Mouse (Mus musculus) regulatory T cell (primary cell): ENCODE data around the gene Mrps36.
"Not testable (repeated sequence)": the region's sequence is repeated elsewhere in the genome, so short reads cannot be mapped to it uniquely, and the experiment has no call there.

Source experiments
- in situ Hi-C: fragments of 300-600 bp; cut with MboI, MseI; formaldehyde crosslinking; loops from one replicate; pipeline ENCODE4 v1.15.1; 2025; ENCODE audit warnings: high pct_unique_total_duplicates

Mrps36 gene

GRCm38 (mm10) chr13:100744036-100744744 lies at the start of gene Mrps36:
Mrps36 (minus strand) TSS chr13:100744659.
- in situ Hi-C loops, result loop anchor here (10.0 kb wide), 1 partner anchor 1551 kb away; no protein-coding TSS in a partner anchor

GRCm38 (mm10) chr13:100789083-100789482 lies 44.6 kb upstream of the Mrps36 start:
- in situ Hi-C loops, result no loop called here

GRCm38 (mm10) chr13:100788057-100788456 lies 43.6 kb upstream of the Mrps36 start:
- in situ Hi-C loops, result not testable (repeated sequence)

GRCm38 (mm10) chr13:100787316-100788010 lies 43.0 kb upstream of the Mrps36 start:
- in situ Hi-C loops, result no loop called here

- in situ Hi-C loops, result no loop called here
Measured at GRCm38 (mm10) chr13:100786414-100786867, 42.0 kb upstream of the Mrps36 start, which contains the start of gene Ccnb1. Ccnb1 (minus strand) TSS chr13:100786570.

- in situ Hi-C loops, result no loop called here
Measured at GRCm38 (mm10) chr13:100785806-100786413, 41.5 kb upstream of the Mrps36 start.

GRCm38 (mm10) chr13:100777491-100777890 lies 33.0 kb upstream of the Mrps36 start:
- in situ Hi-C loops, result no loop called here

GRCm38 (mm10) chr13:100776710-100777109 lies 32.3 kb upstream of the Mrps36 start:
- in situ Hi-C loops, result no loop called here

- in situ Hi-C loops, result no loop called here
Measured at GRCm38 (mm10) chr13:100776056-100776419, 31.6 kb upstream of the Mrps36 start.

GRCm38 (mm10) chr13:100775252-100776055 lies 31.0 kb upstream of the Mrps36 start, which contains the start of gene Cenph:
Cenph (minus strand) TSS chr13:100775899.
- in situ Hi-C loops, result no loop called here

- in situ Hi-C loops, result no loop called here
Measured at GRCm38 (mm10) chr13:100774704-100775103, 30.2 kb upstream of the Mrps36 start.

- in situ Hi-C loops, result no loop called here
Measured at GRCm38 (mm10) chr13:100755329-100755728, 10.9 kb upstream of the Mrps36 start.

- in situ Hi-C loops, result no loop called here
Measured at GRCm38 (mm10) chr13:100754186-100754585, 9.7 kb upstream of the Mrps36 start.

GRCm38 (mm10) chr13:100753011-100753410 lies 8.6 kb upstream of the Mrps36 start:
- in situ Hi-C loops, result no loop called here

- in situ Hi-C loops, result no loop called here
Measured at GRCm38 (mm10) chr13:100752529-100752928, 8.1 kb upstream of the Mrps36 start.

GRCm38 (mm10) chr13:100751402-100751801 lies 6.9 kb upstream of the Mrps36 start:
- in situ Hi-C loops, result no loop called here

GRCm38 (mm10) chr13:100750799-100751198 lies 6.3 kb upstream of the Mrps36 start:
- in situ Hi-C loops, result no loop called here

- in situ Hi-C loops, result loop anchor here (10.0 kb wide), 1 partner anchor 1546 kb away; no protein-coding TSS in a partner anchor
Measured at GRCm38 (mm10) chr13:100748638-100749037, 4.2 kb upstream of the Mrps36 start.

GRCm38 (mm10) chr13:100746090-100746489 lies 1.6 kb upstream of the Mrps36 start:
- in situ Hi-C loops, result loop anchor here (10.0 kb wide), 1 partner anchor 1549 kb away; no protein-coding TSS in a partner anchor

GRCm38 (mm10) chr13:100743346-100744035 lies 968 bp downstream of the Mrps36 start:
- in situ Hi-C loops, result loop anchor here (10.0 kb wide), 1 partner anchor 1551 kb away; no protein-coding TSS in a partner anchor

- in situ Hi-C loops, result loop anchor here (10.0 kb wide), 1 partner anchor 1552 kb away; no protein-coding TSS in a partner anchor
Measured at GRCm38 (mm10) chr13:100742831-100743230, 1.6 kb downstream of the Mrps36 start.
